Mouse (Mus musculus): Measurements from ENCODE around the gene Mapk8ip3.
"Not testable (repeated sequence)": the region's sequence is repeated elsewhere in the genome, so short reads cannot be mapped to it uniquely, and the experiment has no call there.

Gene Mapk8ip3

GRCm38 (mm10) chr17:24936259-24937237, at the start of gene Mapk8ip3:
Gene Mapk8ip3 (minus strand): TSS chr17:24936977.
- peak; percentile 98 for ATAC-seq (ENCODE audit: insufficient number of reproducible peaks, low FRiP score, low TSS enrichment)

DNA sequence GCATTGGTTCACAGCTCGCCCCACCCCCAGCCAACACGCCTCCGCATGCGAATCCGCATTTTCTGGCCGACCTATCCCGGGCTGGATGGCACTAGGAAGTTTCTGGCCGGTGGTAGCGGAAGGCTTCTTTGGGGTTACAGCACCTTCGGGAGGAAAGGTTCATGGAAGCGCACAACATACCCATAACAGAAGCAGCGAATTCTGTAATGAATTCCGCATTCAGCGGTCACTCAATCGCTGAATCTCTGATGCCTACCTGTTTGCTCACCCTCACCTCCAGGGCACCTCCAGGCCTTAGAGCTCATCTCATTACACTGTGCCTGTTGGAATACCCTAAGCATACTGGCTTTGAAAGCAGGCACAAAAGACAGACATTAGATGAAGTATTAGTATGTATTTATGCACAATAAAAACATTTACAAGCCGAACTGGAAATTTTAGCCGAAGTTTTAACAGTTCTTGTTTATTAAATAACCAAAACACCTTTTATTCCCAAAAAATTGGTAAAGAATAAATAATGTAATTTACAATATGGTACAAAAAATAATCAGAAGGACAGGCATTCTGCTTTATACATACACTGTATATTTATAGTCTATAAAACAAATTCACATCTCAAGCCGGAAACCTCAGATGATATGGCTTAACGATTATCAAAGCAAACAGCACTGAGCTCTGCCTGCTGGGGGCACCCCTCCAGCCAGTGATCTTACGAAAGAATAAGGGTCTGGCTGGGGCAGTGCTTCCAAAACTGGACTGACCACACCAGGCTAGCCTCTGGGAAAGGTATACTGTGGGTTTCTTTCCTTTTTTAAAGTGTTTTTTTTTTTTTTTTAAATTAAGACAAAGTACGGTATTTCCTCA, 24.3 kb upstream of the Mapk8ip3 start:
- ATAC-seq (ENCODE audit: insufficient number of reproducible peaks, low FRiP score, low TSS enrichment) = no peak

DNA sequence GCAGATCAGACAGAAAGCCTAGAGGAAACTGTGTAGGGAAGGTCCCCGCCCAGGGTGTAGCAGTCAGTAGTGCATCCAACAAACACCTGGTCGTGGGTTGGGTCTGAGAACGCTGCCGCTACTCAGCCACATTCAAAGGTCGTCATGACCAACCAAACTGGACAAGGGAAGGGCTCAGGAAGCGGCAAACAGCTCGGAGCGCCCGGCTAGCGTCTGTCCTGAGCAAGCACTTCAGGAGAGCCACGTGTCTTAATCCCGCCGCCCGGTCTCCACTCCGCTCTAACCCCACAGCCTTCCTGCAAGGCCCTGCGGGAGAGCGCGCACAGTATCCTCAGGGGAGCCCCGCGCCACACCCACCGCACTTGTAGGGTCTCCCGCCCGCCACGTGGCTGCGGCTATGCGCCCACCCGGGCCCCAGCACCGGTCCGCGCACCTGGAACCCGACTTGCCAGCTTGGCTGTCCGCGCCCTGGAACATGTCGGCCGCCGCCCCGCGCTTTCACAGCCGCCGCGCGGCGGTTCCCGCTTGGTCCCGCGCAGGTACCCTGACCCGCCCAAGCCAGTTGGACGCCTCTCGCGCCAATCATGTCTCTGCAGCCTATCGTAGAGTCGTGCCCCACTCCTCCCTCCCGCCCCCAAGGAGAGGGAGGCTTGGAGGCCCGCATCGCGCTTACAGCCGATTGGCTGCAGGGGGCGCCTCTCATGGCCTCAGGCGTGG, 23.5 kb upstream of the Mapk8ip3 start, which contains the start of gene Jpt2:
Gene Jpt2, minus strand, starts transcription at position 555 of the 717 bp plus-strand sequence.
- ATAC-seq (ENCODE audit: insufficient number of reproducible peaks, low FRiP score, low TSS enrichment) = peak; percentile 100

GRCm38 (mm10) chr17:24959371-24959770, 22.6 kb upstream of the Mapk8ip3 start:
- no peak for ATAC-seq (ENCODE audit: insufficient number of reproducible peaks, low FRiP score, low TSS enrichment)

DNA sequence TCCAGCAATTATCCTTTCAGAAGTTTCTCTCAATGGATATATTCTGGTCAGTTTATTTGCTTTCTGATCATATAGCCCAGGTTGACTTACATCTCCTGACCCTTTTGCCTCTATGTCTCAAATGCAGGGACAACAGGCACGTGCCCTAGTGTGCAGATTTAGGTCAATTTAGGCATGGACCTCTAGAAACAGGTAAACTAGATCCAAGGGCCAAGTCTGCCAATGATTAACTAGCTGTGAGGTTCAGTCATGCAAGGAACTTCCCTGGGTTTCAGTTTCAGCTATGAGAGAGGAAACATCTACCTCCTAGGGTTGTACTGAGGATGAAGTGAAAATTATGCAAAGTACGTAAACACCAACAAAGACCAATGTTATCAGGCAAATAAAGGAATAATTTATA, 16.5 kb upstream of the Mapk8ip3 start:
- ATAC-seq (ENCODE audit: insufficient number of reproducible peaks, low FRiP score, low TSS enrichment) = no peak

- no peak for ATAC-seq (ENCODE audit: insufficient number of reproducible peaks, low FRiP score, low TSS enrichment)
Measured at GRCm38 (mm10) chr17:24950671-24951070, 13.9 kb upstream of the Mapk8ip3 start.

DNA sequence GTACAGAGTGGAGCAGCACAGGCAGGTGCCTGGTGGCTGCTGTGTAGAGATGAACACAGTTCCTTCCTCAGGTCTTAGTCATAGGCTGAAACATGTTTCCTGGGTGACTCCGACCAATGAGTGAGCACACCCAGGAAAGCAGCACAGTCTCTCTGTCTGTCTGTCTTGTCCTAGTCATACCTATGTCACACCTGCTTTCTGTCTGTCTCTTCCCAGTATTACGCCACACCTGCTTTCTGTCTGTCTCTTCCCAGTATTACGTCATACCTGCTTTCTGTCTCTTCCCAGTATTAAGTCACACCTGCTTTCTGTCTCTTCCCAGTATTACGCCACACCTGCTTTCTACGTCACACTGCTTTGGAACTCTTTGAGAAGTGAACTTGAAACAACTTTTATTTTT, 11.4 kb upstream of the Mapk8ip3 start:
- no peak for ATAC-seq (ENCODE audit: insufficient number of reproducible peaks, low FRiP score, low TSS enrichment)

GRCm38 (mm10) chr17:24943589-24943988, 6.8 kb upstream of the Mapk8ip3 start:
- ATAC-seq (ENCODE audit: insufficient number of reproducible peaks, low FRiP score, low TSS enrichment) = not testable (repeated sequence)

DNA sequence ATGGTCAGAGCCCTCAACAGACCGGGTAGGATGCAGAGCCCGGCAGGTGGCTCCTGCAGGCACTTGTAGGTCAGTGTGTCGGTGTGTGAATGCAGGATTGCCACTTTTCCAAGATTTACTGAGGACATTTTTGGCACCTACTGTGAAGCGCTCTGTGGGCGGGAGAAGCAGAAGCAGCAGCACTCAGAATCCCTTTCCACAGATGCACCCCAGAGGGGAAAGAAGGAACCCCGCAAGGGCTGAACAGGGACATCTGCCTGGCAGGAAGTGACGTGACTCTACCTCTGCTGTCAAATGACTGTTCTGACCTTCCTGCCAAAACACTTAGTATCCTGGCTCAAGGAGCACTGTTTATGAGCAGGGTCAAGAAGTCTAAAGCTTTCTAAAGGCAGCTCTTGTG, 6.3 kb upstream of the Mapk8ip3 start:
- no peak for ATAC-seq (ENCODE audit: insufficient number of reproducible peaks, low FRiP score, low TSS enrichment)

DNA sequence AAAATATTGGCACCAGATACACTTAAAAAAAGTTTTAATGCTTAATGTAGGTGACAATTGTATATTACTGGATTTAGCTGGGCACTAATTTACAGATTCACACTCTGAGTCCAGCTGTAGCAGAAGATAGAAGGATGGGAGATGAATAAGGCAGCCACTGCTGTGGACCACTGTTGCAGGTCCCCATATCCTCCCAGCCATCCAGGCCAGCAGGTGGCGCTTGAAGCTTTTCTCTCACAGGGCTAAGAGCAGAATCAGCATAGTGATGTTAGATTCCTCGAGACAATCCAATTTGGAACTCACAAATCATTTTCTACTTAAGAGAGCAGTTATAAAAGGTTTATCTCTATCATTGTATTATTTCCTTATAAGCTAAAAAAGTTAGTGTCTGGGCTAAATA, 5.7 kb upstream of the Mapk8ip3 start:
- not testable (repeated sequence) for ATAC-seq (ENCODE audit: insufficient number of reproducible peaks, low FRiP score, low TSS enrichment)

GRCm38 (mm10) chr17:24937266-24937665, 489 bp upstream of the Mapk8ip3 start:
- no peak for ATAC-seq (ENCODE audit: insufficient number of reproducible peaks, low FRiP score, low TSS enrichment)

DNA sequence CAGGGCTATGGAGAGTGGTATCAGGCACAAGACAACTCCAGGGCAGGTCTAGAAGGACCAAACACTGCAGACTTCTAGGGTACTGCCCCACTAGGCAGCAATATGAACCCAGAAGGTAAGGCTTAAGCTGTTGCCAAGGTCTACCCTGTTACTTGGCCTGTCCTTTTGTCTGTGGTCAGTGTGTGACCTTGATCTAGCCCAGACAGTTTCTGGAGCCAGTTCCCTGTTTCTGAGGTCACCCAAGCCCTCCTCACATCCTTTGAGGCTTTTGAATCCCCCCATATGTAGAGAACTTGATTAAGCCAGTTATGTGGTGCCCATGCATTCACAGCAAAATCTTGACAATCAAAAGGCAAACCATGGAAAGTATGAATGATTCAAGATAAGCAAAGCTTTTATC, 1.1 kb downstream of the Mapk8ip3 start:
- ATAC-seq (ENCODE audit: insufficient number of reproducible peaks, low FRiP score, low TSS enrichment) = no peak

DNA sequence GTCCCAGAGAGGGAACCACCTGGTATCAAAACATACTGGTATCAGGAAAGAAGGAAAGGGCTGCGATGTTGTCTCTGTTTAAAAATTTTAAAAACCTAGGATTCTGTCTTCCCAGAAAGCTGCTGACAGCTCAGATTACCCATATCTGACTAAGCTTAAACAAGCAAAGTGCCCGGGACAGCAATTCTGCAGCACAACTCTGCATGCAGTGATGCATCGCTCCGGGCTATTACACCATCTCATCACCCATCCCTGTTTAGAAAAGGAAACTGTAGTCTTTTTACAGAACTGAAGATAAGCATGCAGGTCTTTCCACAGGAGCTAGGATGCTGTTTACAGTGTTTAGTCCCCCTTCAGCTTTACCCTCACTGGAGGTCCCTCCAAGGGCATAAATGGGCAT, 1.9 kb downstream of the Mapk8ip3 start:
- no peak for ATAC-seq (ENCODE audit: insufficient number of reproducible peaks, low FRiP score, low TSS enrichment)

- ATAC-seq (ENCODE audit: insufficient number of reproducible peaks, low FRiP score, low TSS enrichment) = no peak
Measured at GRCm38 (mm10) chr17:24933163-24933562, 3.6 kb downstream of the Mapk8ip3 start.

GRCm38 (mm10) chr17:24932431-24932830, 4.3 kb downstream of the Mapk8ip3 start:
- ATAC-seq (ENCODE audit: insufficient number of reproducible peaks, low FRiP score, low TSS enrichment) = no peak

DNA sequence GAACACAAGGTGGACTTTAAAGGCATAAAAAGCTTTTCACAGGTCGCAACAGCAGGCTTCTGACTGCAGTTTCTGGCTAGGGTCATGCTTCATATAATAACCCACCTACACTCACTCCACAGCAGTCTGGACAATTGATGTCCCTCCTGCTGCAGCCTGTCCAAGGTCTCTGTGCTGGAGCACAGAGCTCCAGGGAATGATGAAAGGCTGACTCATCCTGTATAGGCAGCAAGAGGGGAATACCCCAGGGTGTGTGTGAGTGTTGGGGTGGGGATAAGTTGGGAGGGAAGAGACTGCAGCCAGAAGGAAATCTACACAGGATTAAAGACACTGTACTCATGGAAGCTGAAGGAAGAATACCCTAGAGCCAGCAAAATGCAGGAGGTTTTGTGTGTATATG, 7.3 kb downstream of the Mapk8ip3 start:
- no peak for ATAC-seq (ENCODE audit: insufficient number of reproducible peaks, low FRiP score, low TSS enrichment)

GRCm38 (mm10) chr17:24923246-24923645, 13.5 kb downstream of the Mapk8ip3 start:
- ATAC-seq (ENCODE audit: insufficient number of reproducible peaks, low FRiP score, low TSS enrichment) = no peak

DNA sequence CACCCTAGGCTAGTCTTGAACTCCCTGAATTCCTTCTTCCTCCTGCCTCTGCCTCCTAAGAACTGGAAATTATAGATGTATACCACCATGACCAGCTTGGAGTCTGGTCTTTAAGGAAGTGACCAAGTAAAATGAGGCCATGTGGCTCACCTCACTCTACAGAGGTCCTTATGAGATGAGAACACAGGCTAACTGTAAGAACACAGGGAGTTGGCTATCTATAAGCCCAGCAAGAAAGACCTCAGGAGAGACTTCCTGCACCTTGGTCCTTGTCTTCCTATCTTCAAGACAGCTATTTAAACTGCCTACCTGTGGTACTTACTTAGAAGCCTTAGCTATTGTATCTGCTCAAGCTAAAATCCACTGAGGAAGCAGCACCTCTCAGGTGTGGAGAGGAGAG, 22.8 kb downstream of the Mapk8ip3 start:
- ATAC-seq (ENCODE audit: insufficient number of reproducible peaks, low FRiP score, low TSS enrichment) = no peak

- no peak for ATAC-seq (ENCODE audit: insufficient number of reproducible peaks, low FRiP score, low TSS enrichment)
Measured at GRCm38 (mm10) chr17:24907591-24907990, 29.2 kb downstream of the Mapk8ip3 start.

- ATAC-seq (ENCODE audit: insufficient number of reproducible peaks, low FRiP score, low TSS enrichment) = no peak
Measured at GRCm38 (mm10) chr17:24903767-24904166, 33.0 kb downstream of the Mapk8ip3 start.

Measured in cerebellum, adult (tissue).